Mouse (Mus musculus): ENCODE measurements around the gene Psmb6. TPM values are rescaled to one million over a fixed set of nuclear protein-coding genes. Genes with fewer than 3 reads are reported as not detected.
A peak's percentile ranks its signal among the peaks of the same experiment; 100 is the strongest.
"Not testable (repeated sequence)": the region's sequence is repeated elsewhere in the genome, so short reads cannot be mapped to it uniquely, and the experiment has no call there.

Psmb6 gene
- polyA plus RNA-seq, 1 experiment, result 389 TPM

DNA sequence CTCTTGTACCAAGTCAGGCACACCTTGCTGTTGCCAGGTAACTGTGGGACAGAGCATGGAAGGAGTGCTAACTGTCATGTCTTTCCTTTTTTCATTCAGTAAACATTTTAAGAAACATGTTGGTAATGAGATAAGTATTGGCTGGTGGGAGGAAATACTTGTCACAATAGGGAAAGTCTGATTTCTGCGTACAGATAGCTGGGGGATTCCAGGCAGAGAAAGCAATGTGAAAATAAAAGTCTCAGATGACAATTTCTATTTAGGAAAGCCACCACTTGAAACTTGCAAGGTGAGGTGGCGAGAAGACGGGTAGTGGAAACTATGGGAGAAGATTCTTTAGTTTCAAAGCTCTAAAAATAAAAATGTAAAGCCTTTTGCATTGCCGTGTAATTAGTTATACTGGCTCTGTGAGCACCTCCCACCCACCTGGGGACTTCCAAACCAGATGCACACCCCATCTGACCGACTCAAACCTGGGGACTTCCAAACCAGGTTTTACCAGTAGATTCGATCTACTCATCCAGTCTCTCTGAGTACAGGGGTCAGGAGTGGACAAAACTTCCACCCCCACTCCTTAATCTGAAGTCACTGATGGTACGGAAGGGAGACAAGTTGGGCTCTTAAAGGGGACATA lies 12.3 kb upstream of the Psmb6 start:
- no peak for TF ChIP-seq CTCF (IDR thresholded peaks at IDR 0.05; ENCODE audit: control insufficient read depth, insufficient read depth, insufficient replicate concordance, low read depth, low read length)
- no peak for TF ChIP-seq POLR2A (IDR thresholded peaks at IDR 0.05; ENCODE audit: control insufficient read depth, low read depth, low read length)
- Histone ChIP-seq H3K36me3 (ENCODE audit: control insufficient read depth, insufficient read depth, low read length) (no peaks in the 10 kb centered on the region), H3K4me1 (ENCODE audit: control insufficient read depth, insufficient read depth, low read length) (peaks cover 6% of the 10 kb centered on the region), H3K4me3 (ENCODE audit: control insufficient read depth, low read depth, low read length) (no peak overlapping the region), H3K27ac (ENCODE audit: control insufficient read depth, insufficient read depth, low read depth, low read length) (no peak overlapping the region), H3K27me3 (ENCODE audit: control insufficient read depth, insufficient read depth, low read length) (no peaks in the 10 kb centered on the region)

- no peaks in the 10 kb centered on the region for H3K36me3 ChIP-seq (ENCODE audit: control insufficient read depth, insufficient read depth, low read length)
- no peaks in the 10 kb centered on the region for H3K27me3 ChIP-seq (ENCODE audit: control insufficient read depth, insufficient read depth, low read length)
- peaks cover 6% of the 10 kb centered on the region for H3K4me1 ChIP-seq (ENCODE audit: control insufficient read depth, insufficient read depth, low read length)
- no peak for TF ChIP-seq POLR2A (IDR thresholded peaks at IDR 0.05; ENCODE audit: control insufficient read depth, low read depth, low read length)
- no peak for TF ChIP-seq CTCF (IDR thresholded peaks at IDR 0.05; ENCODE audit: control insufficient read depth, insufficient read depth, insufficient replicate concordance, low read depth, low read length)
- no peak overlapping the region for H3K4me3 ChIP-seq (ENCODE audit: control insufficient read depth, low read depth, low read length)
- no peak overlapping the region for H3K27ac ChIP-seq (ENCODE audit: control insufficient read depth, insufficient read depth, low read depth, low read length)
These were observed 11.6 kb upstream of the Psmb6 start for GRCm38 (mm10) chr11:70513520-70513919.

DNA sequence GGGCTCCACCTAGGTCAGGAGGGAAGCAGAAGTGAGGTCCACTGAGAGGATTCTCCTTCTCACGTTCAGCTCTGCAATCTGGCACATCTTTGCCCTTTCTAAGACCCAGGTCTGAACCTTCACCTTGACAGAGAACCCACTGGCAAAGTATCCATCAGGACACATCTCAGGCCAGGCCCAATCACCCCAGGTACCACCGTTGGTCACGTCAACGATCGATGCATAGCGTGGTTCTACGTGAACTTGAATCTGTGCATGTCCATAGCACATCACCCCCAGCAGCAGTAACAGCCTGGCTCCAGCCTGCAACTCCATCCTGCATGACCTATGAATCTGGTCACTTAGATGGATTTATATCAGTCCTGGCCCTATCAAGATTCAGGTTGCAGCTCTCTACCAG lies 10.9 kb upstream of the Psmb6 start, which contains the start of gene Vmo1:
TSS of gene Vmo1 (minus strand) at position 329 of the 400 bp plus-strand sequence.
- Histone ChIP-seq H3K27me3 (ENCODE audit: control insufficient read depth, insufficient read depth, low read length) (no peaks in the 10 kb centered on the region), H3K36me3 (ENCODE audit: control insufficient read depth, insufficient read depth, low read length) (no peaks in the 10 kb centered on the region), H3K4me1 (ENCODE audit: control insufficient read depth, insufficient read depth, low read length) (peaks cover 7% of the 10 kb centered on the region), H3K4me3 (ENCODE audit: control insufficient read depth, low read depth, low read length) (no peak within 1 kb of the TSS), H3K27ac (ENCODE audit: control insufficient read depth, insufficient read depth, low read depth, low read length) (no peak within 1 kb of the TSS)
- TF ChIP-seq POLR2A (IDR thresholded peaks at IDR 0.05; ENCODE audit: control insufficient read depth, low read depth, low read length) (no peak), CTCF (IDR thresholded peaks at IDR 0.05; ENCODE audit: control insufficient read depth, insufficient read depth, insufficient replicate concordance, low read depth, low read length) (no peak)

- TF ChIP-seq CTCF (IDR thresholded peaks at IDR 0.05; ENCODE audit: control insufficient read depth, insufficient read depth, insufficient replicate concordance, low read depth, low read length) (no peak), POLR2A (IDR thresholded peaks at IDR 0.05; ENCODE audit: control insufficient read depth, low read depth, low read length) (no peak)
- Histone ChIP-seq H3K4me1 (ENCODE audit: control insufficient read depth, insufficient read depth, low read length) (peaks cover 8% of the 10 kb centered on the region), H3K36me3 (ENCODE audit: control insufficient read depth, insufficient read depth, low read length) (no peaks in the 10 kb centered on the region), H3K27ac (ENCODE audit: control insufficient read depth, insufficient read depth, low read depth, low read length) (no peak overlapping the region), H3K4me3 (ENCODE audit: control insufficient read depth, low read depth, low read length) (no peak overlapping the region), H3K27me3 (ENCODE audit: control insufficient read depth, insufficient read depth, low read length) (no peaks in the 10 kb centered on the region)
These were observed 8.8 kb upstream of the Psmb6 start for GRCm38 (mm10) chr11:70516352-70516751.

GRCm38 (mm10) chr11:70518436-70518835 lies 6.7 kb upstream of the Psmb6 start:
- TF ChIP-seq CTCF (IDR thresholded peaks at IDR 0.05; ENCODE audit: control insufficient read depth, insufficient read depth, insufficient replicate concordance, low read depth, low read length) (no peak), POLR2A (IDR thresholded peaks at IDR 0.05; ENCODE audit: control insufficient read depth, low read depth, low read length) (no peak)
- Histone ChIP-seq H3K27me3 (ENCODE audit: control insufficient read depth, insufficient read depth, low read length) (no peaks in the 10 kb centered on the region), H3K4me3 (ENCODE audit: control insufficient read depth, low read depth, low read length) (no peak overlapping the region), H3K4me1 (ENCODE audit: control insufficient read depth, insufficient read depth, low read length) (peaks cover 10% of the 10 kb centered on the region), H3K27ac (ENCODE audit: control insufficient read depth, insufficient read depth, low read depth, low read length) (no peak overlapping the region), H3K36me3 (ENCODE audit: control insufficient read depth, insufficient read depth, low read length) (no peaks in the 10 kb centered on the region)

DNA sequence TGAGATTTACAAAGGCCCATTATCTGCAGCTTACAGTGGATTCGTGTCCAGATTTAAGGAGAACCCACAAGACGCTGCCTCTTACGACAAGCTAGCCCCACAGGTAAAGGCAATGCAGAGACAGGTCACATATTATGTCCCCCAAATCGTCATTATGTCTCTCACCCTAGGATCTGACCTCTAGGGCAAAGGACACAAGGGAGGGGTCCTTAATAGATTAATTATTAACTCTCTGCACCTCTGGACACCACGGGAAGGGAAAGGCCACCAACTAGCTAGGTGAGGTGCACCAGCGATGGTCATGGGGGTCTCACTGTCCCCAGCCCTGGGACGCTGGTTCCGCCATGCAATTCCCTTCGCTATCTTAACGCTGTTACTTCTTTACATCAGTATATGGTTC lies 6.2 kb upstream of the Psmb6 start, which contains the start of gene Gltpd2:
TSS of gene Gltpd2 (plus strand) at position 274 of the 400 bp plus-strand sequence.
- Histone ChIP-seq H3K27ac (ENCODE audit: control insufficient read depth, insufficient read depth, low read depth, low read length) (no peak within 1 kb of the TSS), H3K4me3 (ENCODE audit: control insufficient read depth, low read depth, low read length) (peak within 1 kb of the TSS; percentile 62), H3K4me1 (ENCODE audit: control insufficient read depth, insufficient read depth, low read length) (peaks cover 10% of the 10 kb centered on the region), H3K27me3 (ENCODE audit: control insufficient read depth, insufficient read depth, low read length) (no peaks in the 10 kb centered on the region), H3K36me3 (ENCODE audit: control insufficient read depth, insufficient read depth, low read length) (no peaks in the 10 kb centered on the region)
- TF ChIP-seq CTCF (IDR thresholded peaks at IDR 0.05; ENCODE audit: control insufficient read depth, insufficient read depth, insufficient replicate concordance, low read depth, low read length) (no peak), POLR2A (IDR thresholded peaks at IDR 0.05; ENCODE audit: control insufficient read depth, low read depth, low read length) (no peak)

- H3K27ac ChIP-seq (ENCODE audit: control insufficient read depth, insufficient read depth, low read depth, low read length), result no peak overlapping the region
These were observed 4.9 kb upstream of the Psmb6 start for GRCm38 (mm10) chr11:70520178-70520769.

DNA sequence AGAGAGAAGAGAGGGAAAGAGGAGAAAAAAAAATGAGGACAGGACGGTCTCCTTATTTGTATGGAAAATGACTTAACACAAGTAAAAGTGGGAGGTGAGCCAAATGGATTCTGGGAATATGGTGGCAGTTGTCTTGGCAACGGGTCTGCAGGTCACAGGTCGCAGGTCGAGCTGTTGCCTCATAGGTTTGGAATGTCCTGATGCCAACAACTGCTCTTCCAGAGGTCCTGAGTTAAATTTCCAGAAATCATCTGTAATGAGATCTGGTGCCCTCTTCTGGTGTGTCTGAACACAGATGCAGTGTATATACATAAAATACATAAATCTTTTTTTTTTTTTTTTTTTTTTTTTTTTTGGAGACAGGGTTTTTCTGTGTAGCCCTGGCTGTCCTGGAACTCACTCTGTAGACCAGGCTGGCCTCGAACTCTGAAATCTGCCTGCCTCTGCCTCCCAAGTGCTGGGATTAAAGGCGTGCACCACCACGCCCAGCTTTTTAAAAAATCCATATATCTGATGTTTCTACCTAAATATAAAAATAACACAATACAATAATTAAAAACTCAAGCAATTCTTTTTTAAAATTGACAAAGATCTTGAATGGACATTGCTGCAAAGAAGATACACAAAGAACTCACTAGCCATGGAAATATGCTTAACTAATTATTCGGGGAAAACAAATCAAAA lies 1.7 kb upstream of the Psmb6 start:
- H3K4me3 ChIP-seq (ENCODE audit: control insufficient read depth, low read depth, low read length); H3K27ac ChIP-seq (ENCODE audit: control insufficient read depth, insufficient read depth, low read depth, low read length); H3K27me3 ChIP-seq (ENCODE audit: control insufficient read depth, insufficient read depth, low read length); H3K36me3 ChIP-seq (ENCODE audit: control insufficient read depth, insufficient read depth, low read length): not testable (repeated sequence)
- H3K4me1 ChIP-seq (ENCODE audit: control insufficient read depth, insufficient read depth, low read length), result peaks cover 10% of the 10 kb centered on the region

More at GRCm38 (mm10) chr11:70520178-70520769, 4.9 kb upstream of the Psmb6 start:
- no peak for TF ChIP-seq CTCF (IDR thresholded peaks at IDR 0.05; ENCODE audit: control insufficient read depth, insufficient read depth, insufficient replicate concordance, low read depth, low read length)
- peaks cover 10% of the 10 kb centered on the region for H3K4me1 ChIP-seq (ENCODE audit: control insufficient read depth, insufficient read depth, low read length)
- H3K4me3 ChIP-seq (ENCODE audit: control insufficient read depth, low read depth, low read length), result peak overlapping the region; percentile 62
- H3K36me3 ChIP-seq (ENCODE audit: control insufficient read depth, insufficient read depth, low read length), result no peaks in the 10 kb centered on the region
- no peaks in the 10 kb centered on the region for H3K27me3 ChIP-seq (ENCODE audit: control insufficient read depth, insufficient read depth, low read length)

Measured in testis, adult 2 months (tissue).